ENCODE assay signal across 12 mouse cellular contexts in genomic region chr7:24387059-24387556, GRCm38 (mm10). TPM values are rescaled to one million over a fixed set of nuclear protein-coding genes. Genes with fewer than 3 reads are reported as not detected.
DNase-seq lines count a peak whose midpoint lies in the region; ATAC-seq lines count a peak whose summit lies in the region.
"Had no signal": no experiment of that assay in that cellular context is flagged by ENCODE, and none has a peak within 500 bp of the region (broad histone marks: within the 10 kb centered on the region; RNA-seq: fewer than 3 reads in every experiment).

No protein-coding gene starts in this region.

- 88% methylated on average over 10 of the region's 10 CpGs for WGBS in forebrain, embryonic 14.5 days

- no peaks in the 10 kb centered on the region for H3K4me1 ChIP-seq in forebrain, embryonic 14.5 days (ENCODE audit: control insufficient read depth, insufficient read depth, low read length)

- no peak overlapping the region for H3K9ac ChIP-seq in forebrain, embryonic 14.5 days (ENCODE audit: low read length)
- H3K9ac ChIP-seq: embryonic facial prominence, embryonic 12.5 days had no signal

- no peak overlapping the region for H3K4me3 ChIP-seq in forebrain, embryonic 14.5 days (ENCODE audit: low read depth, low read length)
- H3K4me3 ChIP-seq: embryonic facial prominence, embryonic 12.5 days had no signal

- no peaks in the 10 kb centered on the region for H3K27me3 ChIP-seq in forebrain, embryonic 14.5 days (replicated peaks; ENCODE audit: control insufficient read depth, insufficient read depth, low read length)

- DNase-seq in lung, postnatal 4 days: peak; percentile 35 to 38
- DNase-seq in lung, postnatal 10 days: no peak
- peak; percentile 96 for DNase-seq in adrenal gland, adult 2 months
- DNase-seq in thymus, postnatal 10 days (ENCODE audit: low spot score in 2 of 2): no peak
- DNase-seq in left cerebral cortex, adult 8-10 months (ENCODE audit: low spot score in 2 of 2): no peak
- no peak for DNase-seq in forebrain, embryonic 14.5 days (ENCODE audit: low spot score)

- H3K4me2 ChIP-seq in forebrain, embryonic 14.5 days (ENCODE audit: low read length): no peak overlapping the region
- H3K4me2 ChIP-seq: embryonic facial prominence, embryonic 12.5 days had no signal

- H3K27ac ChIP-seq in forebrain, embryonic 14.5 days (ENCODE audit: low read depth, low read length): no peak overlapping the region
- H3K27ac ChIP-seq: embryonic facial prominence, embryonic 12.5 days had no signal

- peak; percentile 67 for ATAC-seq in granulocyte monocyte progenitor cell, adult 5-6 weeks (replicated peaks; ENCODE audit: poor library complexity, severe bottlenecking)
- ATAC-seq in megakaryocyte, adult 5-6 weeks (ENCODE audit: poor library complexity, severe bottlenecking): peak; percentile 67
- no peak for ATAC-seq in forebrain, embryonic 14.5 days

- no peaks in the 10 kb centered on the region for H3K36me3 ChIP-seq in forebrain, embryonic 14.5 days (ENCODE audit: control insufficient read depth, insufficient read depth, low read length)
- H3K36me3 ChIP-seq: embryonic facial prominence, embryonic 12.5 days had no signal

- H3K9me3 ChIP-seq in forebrain, embryonic 14.5 days (replicated peaks; ENCODE audit: control insufficient read depth, low read length): no peaks in the 10 kb centered on the region
- H3K9me3 ChIP-seq: embryonic facial prominence, embryonic 12.5 days had no signal

RNA-seq across cellular contexts. Expression of gene Smg9, which starts 12.3 kb away (rescaled TPM):
- 10 to 100 TPM; 19.7 to 20.2 TPM for total RNA-seq in adrenal gland, adult 2 months (2021)
- 45.8 and 46.0 TPM in 2 replicates for polyA plus RNA-seq in adrenal gland, adult 2 months (2012; rRNA removed)
- total RNA-seq in granulocyte monocyte progenitor cell, adult 5-6 weeks (2014; fragmentation: Nextera tagmentation): 21.6 and 29.5 TPM in 2 replicates
- total RNA-seq in granulocyte monocyte progenitor cell, adult 5-6 weeks (2017): 19.5 and 21.8 TPM in 2 replicates
- total RNA-seq in megakaryocyte, adult 5-6 weeks (2015): 21.6 and 22.3 TPM in 2 replicates
- 16.7 and 30.3 TPM in 2 replicates for total RNA-seq in megakaryocyte, adult 5-6 weeks (2017)
- 10 to 100 TPM; 40.2 to 47.7 (median 43.4) TPM for total RNA-seq in left cerebral cortex, adult 8-10 months (2022)
- polyA plus RNA-seq in forebrain, embryonic 14.5 days (2014; fragmentation: Nextera tagmentation; extraction: Ambion mirVana): 23.4 and 26.1 TPM in 2 replicates

RNA-seq across cellular contexts. Expression of gene Kcnn4, which starts 17.0 kb away (rescaled TPM):
- under 1 TPM; 0.37 to 0.97 TPM for total RNA-seq in adrenal gland, adult 2 months (2021)
- polyA plus RNA-seq in adrenal gland, adult 2 months (2012; rRNA removed): 2.1 and 3.0 TPM in 2 replicates
- total RNA-seq in granulocyte monocyte progenitor cell, adult 5-6 weeks (2014; fragmentation: Nextera tagmentation): 24.2 and 31.4 TPM in 2 replicates
- total RNA-seq in granulocyte monocyte progenitor cell, adult 5-6 weeks (2017): 36.3 and 43.5 TPM in 2 replicates
- 5.9 and 7.6 TPM in 2 replicates for total RNA-seq in megakaryocyte, adult 5-6 weeks (2015)
- 14.2 and 17.0 TPM in 2 replicates for total RNA-seq in megakaryocyte, adult 5-6 weeks (2017)
- 1 to 10 TPM in 1 of 4 experiments, under 1 TPM in 3; 0.50 to 1.0 (median 0.53) TPM for total RNA-seq in left cerebral cortex, adult 8-10 months (2022)
- polyA plus RNA-seq in forebrain, embryonic 14.5 days (2014; fragmentation: Nextera tagmentation; extraction: Ambion mirVana): 0.09 and 0.53 TPM in 2 replicates

RNA-seq across cellular contexts. Expression of gene Lypd5, which starts 38.1 kb away (rescaled TPM):
- not detected for total RNA-seq in adrenal gland, adult 2 months (2021)
- polyA plus RNA-seq in adrenal gland, adult 2 months (2012; rRNA removed): not detected in 2 replicates
- not detected in 2 replicates for total RNA-seq in granulocyte monocyte progenitor cell, adult 5-6 weeks (2014; fragmentation: Nextera tagmentation)
- not detected in 2 replicates for total RNA-seq in granulocyte monocyte progenitor cell, adult 5-6 weeks (2017)
- total RNA-seq in megakaryocyte, adult 5-6 weeks (2015): not detected in 2 replicates
- total RNA-seq in megakaryocyte, adult 5-6 weeks (2017): not detected in 2 replicates
- total RNA-seq in left cerebral cortex, adult 8-10 months (2022): not detected
- not detected in 2 replicates for polyA plus RNA-seq in forebrain, embryonic 14.5 days (2014; fragmentation: Nextera tagmentation; extraction: Ambion mirVana)
- total RNA-seq: heart, adult 18-20 months; layer of hippocampus, postnatal 10 days had no signal
- polyA plus RNA-seq: embryonic facial prominence, embryonic 12.5 days; midbrain, postnatal 0 days had no signal

RNA-seq across cellular contexts. Expression of gene Tescl, which starts 53.4 kb away (rescaled TPM):
- 1 to 10 TPM in 1 of 2 experiments, under 1 TPM in 1; 0.58 to 1.2 TPM for total RNA-seq in adrenal gland, adult 2 months (2021)
- 1.2 and 1.8 TPM in 2 replicates for polyA plus RNA-seq in adrenal gland, adult 2 months (2012; rRNA removed)
- not detected in 2 replicates for total RNA-seq in granulocyte monocyte progenitor cell, adult 5-6 weeks (2014; fragmentation: Nextera tagmentation)
- not detected in 2 replicates for total RNA-seq in granulocyte monocyte progenitor cell, adult 5-6 weeks (2017)
- not detected in 2 replicates for total RNA-seq in megakaryocyte, adult 5-6 weeks (2015)
- total RNA-seq in megakaryocyte, adult 5-6 weeks (2017): not detected in 2 replicates
- total RNA-seq in left cerebral cortex, adult 8-10 months (2022): not detected
- polyA plus RNA-seq in forebrain, embryonic 14.5 days (2014; fragmentation: Nextera tagmentation; extraction: Ambion mirVana): 0.20 TPM in 1 of 2 replicates, not detected in the other
- total RNA-seq: layer of hippocampus, postnatal 10 days; midbrain, postnatal 0 days had no signal

Comparison
In these comparisons a context has a peak if more than half of its experiments do, and no peak if none do; other contexts are left out.
1. DNase-seq: peak in lung, postnatal 4 days (2 of 2) and adrenal gland, adult 2 months (single experiment); none in lung, postnatal 10 days (single experiment), thymus, postnatal 10 days (0 of 2), left cerebral cortex, adult 8-10 months (0 of 2) and forebrain, embryonic 14.5 days (single experiment).